Mouse (Mus musculus) G1E (cell line): ENCODE data around the gene Lhfpl3.

Experiments
- CTCF ChIP-seq: IDR thresholded peaks from 2 replicates; pipeline ENCODE4 v1.5.1; 2012; ENCODE audit warnings: low read depth, low read length, inconsistent platforms, mixed read lengths
- GATA1 ChIP-seq: IDR thresholded peaks from 2 replicates; pipeline ENCODE4 v1.6.1; 2012; ENCODE audit warnings: borderline replicate concordance, low read length, inconsistent platforms, mixed read lengths
- POLR2AphosphoS5 ChIP-seq: IDR thresholded peaks from 2 replicates; pipeline ENCODE4 v1.6.1; 2012; ENCODE audit warnings: low read depth, low read length, inconsistent platforms; ENCODE audit not compliant: insufficient replicate concordance

GRCm38 (mm10) chr5:23126851-23127250 is 381.0 kb downstream of the Lhfpl3 start:
- TF ChIP-seq CTCF: no peak
- TF ChIP-seq POLR2AphosphoS5: no peak
- no peak for TF ChIP-seq GATA1
